Mouse (Mus musculus) gastrocnemius, adult 2 months (tissue): ENCODE results near the gene Tex14. TPM values are rescaled to one million over a fixed set of nuclear protein-coding genes. Genes with fewer than 3 reads are reported as not detected.
A peak's percentile ranks its signal among the peaks of the same experiment; 100 is the strongest.

Experiments used
- DNase-seq: peaks from one replicate; pipeline ENCODE4 v3.0.0; 2022
- H3K27ac ChIP-seq: fragments of 200-600 bp; 2 replicates; pipeline ENCODE4 v1.8.1; 2022; ENCODE audit warnings: mild to moderate bottlenecking
- H3K4me3 ChIP-seq: fragments of 200-600 bp; 2 replicates; pipeline ENCODE4 v1.8.1; 2022; ENCODE audit warnings: mild to moderate bottlenecking, moderate library complexity
- CTCF ChIP-seq: fragments of 200-600 bp; IDR thresholded peaks from 2 replicates; pipeline ENCODE4 v1.8.1; 2022; ENCODE audit warnings: antibody characterized with exemption, mild to moderate bottlenecking, moderate library complexity
- intact Hi-C: fragments of 180-260 bp; cut with DNase I; formaldehyde crosslinking; loops from one replicate; pipeline ENCODE4 v1.15.1; 2025
- total RNA-seq, 2 experiments: library from RNA; stranded (reverse); gene quantifications; 2 replicates each; pipeline ENCODE4 v1.2.3; 2021

Tex14 gene
- total RNA-seq, 2 experiments from 2014 or later: not detected

GRCm38 (mm10) chr11:87591526-87592353 is 186.9 kb downstream of the Tex14 start, which contains the start of gene Mtmr4:
Mtmr4 (plus strand) TSS chr11:87592162.
- H3K4me3 ChIP-seq: peak within 1 kb of the TSS; percentile 87
- peak; percentile 100 for DNase-seq
- no peak for TF ChIP-seq CTCF
- intact Hi-C loops: loop anchor here (5.0 kb wide), 2 partner anchors 146 to 169 kb away; partner anchors contain the start of gene Supt4a
- H3K27ac ChIP-seq: peak within 1 kb of the TSS; percentile 96

- intact Hi-C loops: loop anchor here (5.0 kb wide), 2 partner anchors 145 to 170 kb away; partner anchors contain the start of gene Supt4a
- no peak for DNase-seq
- peak; percentile 38; the same call in 1 of the 2 replicates for TF ChIP-seq CTCF
- H3K4me3 ChIP-seq: peak overlapping the region; percentile 78
- peak overlapping the region; percentile 96 for H3K27ac ChIP-seq
Measured at GRCm38 (mm10) chr11:87592354-87592695, 187.5 kb downstream of the Tex14 start.

GRCm38 (mm10) chr11:87592713-87593598 is 188.1 kb downstream of the Tex14 start:
- Histone ChIP-seq H3K27ac (peak overlapping the region; percentile 96), H3K4me3 (peak overlapping the region; percentile 78)
- intact Hi-C loops: loop anchor here (5.0 kb wide), 2 partner anchors 144 to 171 kb away; partner anchors contain the start of gene Supt4a
- no peak for TF ChIP-seq CTCF
- DNase-seq: no peak

- peak; percentile 92 for DNase-seq
- TF ChIP-seq CTCF: no peak
- Histone ChIP-seq H3K4me3 (peak overlapping the region; percentile 78), H3K27ac (peak overlapping the region; percentile 83)
- intact Hi-C loops: no loop called here
Measured at GRCm38 (mm10) chr11:87595327-87595841, 190.5 kb downstream of the Tex14 start.

GRCm38 (mm10) chr11:87595976-87596375 is 191.1 kb downstream of the Tex14 start:
- peak overlapping the region; percentile 83 for H3K27ac ChIP-seq
- no peak for TF ChIP-seq CTCF
- peak overlapping the region; percentile 78 for H3K4me3 ChIP-seq
- intact Hi-C loops: no loop called here
- no peak for DNase-seq

- no peak for DNase-seq
- TF ChIP-seq CTCF: no peak
- Histone ChIP-seq H3K4me3 (no peak overlapping the region; the same call in 1 of the 2 replicates), H3K27ac (peak overlapping the region; percentile 51; the same call in 1 of the 2 replicates)
- intact Hi-C loops: no loop called here
Measured at GRCm38 (mm10) chr11:87596492-87596891, 191.6 kb downstream of the Tex14 start.

GRCm38 (mm10) chr11:87597061-87597460 is 192.2 kb downstream of the Tex14 start:
- TF ChIP-seq CTCF: no peak
- H3K4me3 ChIP-seq: no peak overlapping the region
- intact Hi-C loops: no loop called here
- no peak overlapping the region for H3K27ac ChIP-seq
- no peak for DNase-seq

GRCm38 (mm10) chr11:87599395-87600089 is 194.7 kb downstream of the Tex14 start:
- Histone ChIP-seq H3K4me3 (no peak overlapping the region), H3K27ac (peak overlapping the region; percentile 16; the same call in 1 of the 2 replicates)
- DNase-seq: no peak
- TF ChIP-seq CTCF: no peak
- intact Hi-C loops: no loop called here

GRCm38 (mm10) chr11:87600322-87600853 is 195.5 kb downstream of the Tex14 start:
- intact Hi-C loops: no loop called here
- Histone ChIP-seq H3K27ac (peak overlapping the region; percentile 16; the same call in 1 of the 2 replicates), H3K4me3 (no peak overlapping the region)
- no peak for TF ChIP-seq CTCF
- no peak for DNase-seq

- intact Hi-C loops: no loop called here
- no peak overlapping the region for H3K4me3 ChIP-seq
- TF ChIP-seq CTCF: no peak
- H3K27ac ChIP-seq: no peak overlapping the region
- DNase-seq: no peak
Measured at GRCm38 (mm10) chr11:87602234-87602633, 197.4 kb downstream of the Tex14 start.

- H3K4me3 ChIP-seq: no peak overlapping the region
- no peak for DNase-seq
- TF ChIP-seq CTCF: no peak
- no peak overlapping the region for H3K27ac ChIP-seq
- intact Hi-C loops: no loop called here
Measured at GRCm38 (mm10) chr11:87603571-87603970, 198.7 kb downstream of the Tex14 start.

Other genes starting within 250 kb of the Tex14 start
- gene Ppm1e, start 46.0 kb upstream of the Tex14 start, total RNA-seq: under 1 TPM; 0.36 to 0.50 TPM
- under 1 TPM; 0.26 to 0.45 TPM for gene Rad51c, start 111 bp upstream of the Tex14 start, total RNA-seq
- gene Gm11492, start 161.6 kb downstream of the Tex14 start, total RNA-seq: not detected
- 10 to 100 TPM; 13.0 to 15.2 TPM for gene Sept4, start 163.8 kb downstream of the Tex14 start, total RNA-seq
- 10 to 100 TPM; 10.6 to 12.4 TPM for gene Mtmr4, start 187.1 kb downstream of the Tex14 start, total RNA-seq
- gene Hsf5, start 212.1 kb downstream of the Tex14 start, total RNA-seq: not detected